Mouse (Mus musculus) heart, embryonic 16.5 days (tissue): ENCODE measurements around the gene Olfr723. TPM values are rescaled to one million over a fixed set of nuclear protein-coding genes. Genes with fewer than 3 reads are reported as not detected.
"Not testable (repeated sequence)": the region's sequence is repeated elsewhere in the genome, so short reads cannot be mapped to it uniquely, and the experiment has no call there.

ENCODE experiments used
- ATAC-seq: fragments of 200-750 bp; cut with Nextera tagmentation; replicated peaks from 2 replicates; pipeline ENCODE4 v1.8.0; 2017; ENCODE audit warnings: moderate number of reproducible peaks; ENCODE audit not compliant: insufficient read depth, low FRiP score; ENCODE audit errors: extremely low read depth
- H3K27ac ChIP-seq: fragments of 300-500 bp; sonication (generic); 2 replicates; pipeline ENCODE4 v1.5.1; 2014; ENCODE audit warnings: mild to moderate bottlenecking, low read length, control low read depth, moderate library complexity
- H3K27me3 ChIP-seq: fragments of 300-500 bp; sonication (generic); 2 replicates; pipeline ENCODE4 v1.6.1; 2014; ENCODE audit warnings: low read length, mixed read lengths; ENCODE audit not compliant: control insufficient read depth, insufficient read depth
- H3K36me3 ChIP-seq: fragments of 300-500 bp; sonication (generic); 2 replicates; pipeline ENCODE4 v1.6.1; 2014; ENCODE audit not compliant: control insufficient read depth, insufficient read depth
- H3K4me1 ChIP-seq: fragments of 300-500 bp; sonication (generic); 2 replicates; pipeline ENCODE4 v1.6.1; 2014; ENCODE audit warnings: low read length, mixed read lengths; ENCODE audit not compliant: control insufficient read depth, insufficient read depth
- H3K4me2 ChIP-seq: fragments of 300-500 bp; sonication (generic); 2 replicates; pipeline ENCODE4 v1.6.1; 2014; ENCODE audit warnings: low read depth, mild to moderate bottlenecking, control low read depth, low read length
- H3K4me3 ChIP-seq: fragments of 300-500 bp; sonication (generic); 2 replicates; pipeline ENCODE4 v1.5.1; 2014; ENCODE audit warnings: mild to moderate bottlenecking, control low read depth, low read length
- H3K9ac ChIP-seq: fragments of 300-500 bp; sonication (generic); 2 replicates; pipeline ENCODE4 v1.6.1; 2014; ENCODE audit warnings: low read length, control low read depth
- H3K9me3 ChIP-seq: fragments of 300-500 bp; sonication (generic); replicated peaks from 2 replicates; pipeline ENCODE4 v1.6.1; 2016; ENCODE audit warnings: low read length; ENCODE audit not compliant: control insufficient read depth
- WGBS: fragments of 180-500 bp; shearing (Covaris S2); extraction: QIAGEN DNeasy Blood & Tissue Kit; methylation state at CpG from one replicate; pipeline ENCODE4 v1.1.7; 2014; 5-methylcytosine and 5-hydroxymethylcytosine counted together
- polyA plus RNA-seq: library from polyadenylated mRNA; unstranded; fragments of >200 nt; fragmentation: Nextera tagmentation; extraction: Ambion mirVana; gene quantifications from 2 replicates; pipeline ENCODE4 v1.2.1, GENCODE M21; 2015

Olfr723 gene
- not detected in 2 replicates for polyA plus RNA-seq

GRCm38 (mm10) chr14:49931687-49932086 is at the start of gene Olfr723:
Gene Olfr723, minus strand, starts transcription at chr14:49931787.
- H3K4me1 ChIP-seq, H3K9ac ChIP-seq, H3K36me3 ChIP-seq, H3K4me3 ChIP-seq, H3K27me3 ChIP-seq, H3K4me2 ChIP-seq, H3K27ac ChIP-seq, H3K9me3 ChIP-seq, ATAC-seq: not testable (repeated sequence)

- H3K27me3 ChIP-seq, H3K4me3 ChIP-seq, ATAC-seq, H3K9me3 ChIP-seq, H3K36me3 ChIP-seq, H3K4me1 ChIP-seq, H3K9ac ChIP-seq, H3K27ac ChIP-seq, H3K4me2 ChIP-seq: not testable (repeated sequence)
- WGBS, result 61% methylated on average over 1 of the region's 1 CpGs
Observed at GRCm38 (mm10) chr14:49963174-49963573, 31.6 kb upstream of the Olfr723 start, which contains the start of gene Olfr724. Gene Olfr724, minus strand, starts transcription at chr14:49963274.

- Histone ChIP-seq H3K36me3 (no peaks in the 10 kb centered on the region), H3K4me1 (no peaks in the 10 kb centered on the region), H3K9ac (no peak overlapping the region), H3K4me3 (no peak overlapping the region), H3K9me3 (no peaks in the 10 kb centered on the region), H3K4me2 (no peak overlapping the region), H3K27me3 (no peaks in the 10 kb centered on the region), H3K27ac (no peak overlapping the region)
- ATAC-seq, result no peak
- 42% methylated on average over 2 of the region's 2 CpGs for WGBS
Observed at GRCm38 (mm10) chr14:49955890-49956289, 24.3 kb upstream of the Olfr723 start.

DNA sequence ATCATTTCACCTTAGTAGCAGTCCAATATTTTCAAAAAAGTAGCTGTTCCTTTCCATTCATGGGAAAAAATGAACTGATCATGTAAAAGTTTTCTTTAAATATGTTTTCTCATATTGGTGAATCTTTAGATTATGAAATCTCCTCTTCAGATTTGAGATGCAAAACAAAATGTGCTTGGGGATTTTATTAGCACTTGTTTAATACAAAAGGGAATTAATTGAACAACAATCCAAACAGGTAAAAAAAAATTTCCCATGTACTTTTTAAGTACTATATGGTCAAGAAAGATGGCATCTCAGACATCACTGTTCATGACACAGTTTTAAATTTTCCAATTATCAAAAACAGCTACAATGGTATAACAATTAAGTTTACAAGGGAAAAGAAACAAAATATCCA is 29.7 kb downstream of the Olfr723 start, which contains the start of gene Olfr722:
Olfr722 (minus strand) TSS at position 101 of the 400 bp plus-strand sequence.
- H3K9ac ChIP-seq, result no peak within 1 kb of the TSS
- no peak for ATAC-seq

More for the DNA sequence above, 29.7 kb downstream of the Olfr723 start, which contains the start of gene Olfr722:
- Histone ChIP-seq H3K27ac (no peak within 1 kb of the TSS), H3K4me2 (no peak within 1 kb of the TSS), H3K4me1 (no peaks in the 10 kb centered on the region), H3K9me3 (no peaks in the 10 kb centered on the region), H3K36me3 (no peaks in the 10 kb centered on the region), H3K4me3 (no peak within 1 kb of the TSS), H3K27me3 (no peaks in the 10 kb centered on the region)

Other genes with a start within 250 kb of the Olfr723 start
- 39.1 and 40.8 TPM in 2 replicates for gene Armh4, start 148.4 kb downstream of the Olfr723 start, polyA plus RNA-seq
- gene Olfr722, start 29.8 kb downstream of the Olfr723 start, polyA plus RNA-seq, result not detected in 2 replicates
- not detected in 2 replicates for gene Olfr724, start 31.5 kb upstream of the Olfr723 start, polyA plus RNA-seq
- not detected in 2 replicates for gene Olfr725, start 108.6 kb upstream of the Olfr723 start, polyA plus RNA-seq
- not detected in 2 replicates for gene Olfr726, start 159.2 kb upstream of the Olfr723 start, polyA plus RNA-seq
- gene Olfr727, start 191.4 kb upstream of the Olfr723 start, polyA plus RNA-seq, result not detected in 2 replicates
- not detected in 2 replicates for gene Olfr728, start 210.9 kb upstream of the Olfr723 start, polyA plus RNA-seq
- not detected in 2 replicates for gene Olfr729, start 221.1 kb upstream of the Olfr723 start, polyA plus RNA-seq